Mouse (Mus musculus) ES-Bruce4 (cell line): Measurements from ENCODE around the gene Pdzrn3. TPM values are rescaled to one million over a fixed set of nuclear protein-coding genes. Genes with fewer than 3 reads are reported as not detected.

Experiments used
- H3K27ac ChIP-seq: 2 replicates; pipeline ENCODE4 v1.5.1; 2012; ENCODE audit warnings: low read length, inconsistent platforms; ENCODE audit not compliant: insufficient read depth
- H3K27me3 ChIP-seq: 2 replicates; pipeline ENCODE4 v1.6.1; 2012; ENCODE audit warnings: mild to moderate bottlenecking, low read length, inconsistent platforms; ENCODE audit not compliant: control insufficient read depth, poor library complexity, insufficient read depth, severe bottlenecking
- H3K36me3 ChIP-seq: 2 replicates; pipeline ENCODE4 v1.6.1; 2012; ENCODE audit warnings: inconsistent platforms, mild to moderate bottlenecking, low read length, moderate library complexity; ENCODE audit not compliant: control insufficient read depth, poor library complexity, insufficient read depth, severe bottlenecking
- H3K4me1 ChIP-seq: one replicate; pipeline ENCODE4 v1.8.1; 2011; ENCODE audit warnings: low read length; ENCODE audit not compliant: control insufficient read depth, insufficient read depth
- H3K4me3 ChIP-seq: 2 replicates; pipeline ENCODE4 v1.5.1; 2011; ENCODE audit warnings: low read depth, mild to moderate bottlenecking, low read length
- H3K9ac ChIP-seq: 2 replicates; pipeline ENCODE4 v1.6.1; 2012; ENCODE audit warnings: low read depth, mild to moderate bottlenecking, inconsistent platforms; ENCODE audit not compliant: poor library complexity, severe bottlenecking
- H3K9me3 ChIP-seq: replicated peaks from 2 replicates; pipeline ENCODE4 v1.6.1; 2012; ENCODE audit warnings: mild to moderate bottlenecking, low read length, inconsistent platforms; ENCODE audit not compliant: control insufficient read depth, poor library complexity, insufficient read depth, severe bottlenecking
- CTCF ChIP-seq: IDR thresholded peaks from one replicate; pipeline ENCODE4 v1.8.1; 2011; ENCODE audit warnings: low read depth, low read length
- EP300 ChIP-seq: IDR thresholded peaks from 2 replicates; pipeline ENCODE4 v1.6.1; 2011; ENCODE audit warnings: low read depth, low read length; ENCODE audit not compliant: insufficient read depth
- POLR2A ChIP-seq: IDR thresholded peaks from one replicate; pipeline ENCODE4 v1.8.1; 2011; ENCODE audit warnings: low read length; ENCODE audit not compliant: insufficient read depth
- polyA plus RNA-seq: library from polyadenylated mRNA; stranded (reverse); fragments of >200 nt; gene quantifications from 2 replicates; pipeline ENCODE4 v1.2.4, GENCODE M21; 2011; ENCODE audit warnings: low read depth; ENCODE audit not compliant: missing spikeins, insufficient read depth, insufficient read length

Pdzrn3 gene
- polyA plus RNA-seq, 1 experiment, result 3.1 TPM

DNA sequence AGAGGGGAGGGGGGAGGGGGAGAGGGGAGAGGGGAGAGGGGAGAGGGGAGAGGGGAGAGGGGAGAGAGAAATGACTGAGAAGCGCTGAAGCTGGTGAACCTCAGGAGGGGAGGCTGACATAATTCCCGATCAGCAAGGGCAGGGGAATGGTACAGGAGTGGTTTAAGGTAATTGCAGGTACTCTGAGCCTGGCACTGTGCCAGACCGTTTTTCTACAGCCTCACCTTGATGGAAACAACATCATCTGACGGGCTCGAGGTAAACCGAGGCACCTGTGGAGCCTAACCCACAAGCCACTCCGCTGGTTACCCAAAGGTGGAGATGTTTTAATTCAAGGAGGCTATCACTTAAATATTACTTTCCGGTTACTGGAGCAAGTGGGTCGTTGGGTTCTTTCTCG lies 1.6 kb downstream of the Pdzrn3 start:
- Histone ChIP-seq H3K9me3 (no peaks in the 10 kb centered on the region), H3K4me3 (no peak overlapping the region), H3K27me3 (peaks cover 2% of the 10 kb centered on the region; the same call in 1 of the 2 replicates), H3K36me3 (no peaks in the 10 kb centered on the region), H3K27ac (no peak overlapping the region), H3K9ac (no peak overlapping the region), H3K4me1 (no peaks in the 10 kb centered on the region)
- no peak for TF ChIP-seq CTCF
- no peak for TF ChIP-seq POLR2A
- no peak for TF ChIP-seq EP300

- no peaks in the 10 kb centered on the region for H3K27me3 ChIP-seq
- TF ChIP-seq EP300 (no peak), CTCF (no peak)
- no peaks in the 10 kb centered on the region for H3K9me3 ChIP-seq
- H3K9ac ChIP-seq, result no peak overlapping the region
- no peak overlapping the region for H3K27ac ChIP-seq
- H3K4me1 ChIP-seq, result no peaks in the 10 kb centered on the region
- no peaks in the 10 kb centered on the region for H3K36me3 ChIP-seq
- H3K4me3 ChIP-seq, result no peak overlapping the region
Measured at GRCm38 (mm10) chr6:101374721-101375120, 3.0 kb downstream of the Pdzrn3 start.

DNA sequence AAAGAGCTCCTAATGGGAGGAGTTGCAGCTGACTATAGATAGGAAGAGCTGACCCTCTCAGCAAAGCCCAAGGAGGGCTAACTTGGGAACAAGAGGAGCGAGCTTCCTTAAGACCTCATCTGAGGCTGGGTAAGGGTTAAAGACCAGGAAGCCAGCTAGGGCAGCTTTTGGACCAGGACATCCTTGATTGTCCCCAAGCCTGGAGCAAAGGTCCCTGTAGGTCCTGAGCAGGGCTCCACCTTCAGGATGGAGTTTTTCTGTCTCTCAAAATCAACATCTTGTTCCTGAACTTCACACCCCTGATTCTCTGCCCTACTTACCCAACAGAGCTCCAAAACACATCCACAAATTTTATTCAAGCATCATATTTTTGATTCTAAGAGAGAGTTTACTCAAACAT lies 3.5 kb downstream of the Pdzrn3 start:
- H3K4me3 ChIP-seq, result no peak overlapping the region
- H3K27me3 ChIP-seq, result no peaks in the 10 kb centered on the region

DNA sequence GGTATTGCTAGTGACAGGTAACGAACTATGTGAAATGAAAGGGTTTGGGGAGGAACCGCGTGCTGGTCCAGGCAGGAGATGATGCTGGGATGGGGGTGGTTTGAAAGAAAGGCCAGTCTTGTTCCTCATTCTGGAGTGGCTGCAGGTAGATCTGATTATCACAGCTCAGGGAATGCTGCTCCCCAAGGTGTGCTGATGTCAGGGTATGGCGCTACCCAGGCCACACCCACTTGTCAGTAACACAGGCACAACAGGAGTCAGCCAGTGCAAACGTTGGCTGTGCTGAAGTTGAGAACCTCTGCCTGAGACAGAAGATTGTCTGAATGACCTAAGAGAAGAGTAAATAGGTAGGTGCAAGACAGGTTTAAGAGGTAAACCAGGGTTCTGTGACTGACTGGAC lies 4.7 kb downstream of the Pdzrn3 start:
- Histone ChIP-seq H3K9ac (no peak overlapping the region), H3K27me3 (no peaks in the 10 kb centered on the region), H3K36me3 (no peaks in the 10 kb centered on the region), H3K27ac (no peak overlapping the region), H3K9me3 (no peaks in the 10 kb centered on the region), H3K4me3 (no peak overlapping the region), H3K4me1 (no peaks in the 10 kb centered on the region)
- no peak for TF ChIP-seq POLR2A
- TF ChIP-seq CTCF, result no peak
- no peak for TF ChIP-seq EP300

More for the DNA sequence above, 3.5 kb downstream of the Pdzrn3 start:
- TF ChIP-seq CTCF (no peak), EP300 (no peak), POLR2A (no peak)
- no peaks in the 10 kb centered on the region for H3K9me3 ChIP-seq
- H3K36me3 ChIP-seq, result no peaks in the 10 kb centered on the region
- H3K4me1 ChIP-seq, result no peaks in the 10 kb centered on the region
- no peak overlapping the region for H3K9ac ChIP-seq
- H3K27ac ChIP-seq, result no peak overlapping the region

DNA sequence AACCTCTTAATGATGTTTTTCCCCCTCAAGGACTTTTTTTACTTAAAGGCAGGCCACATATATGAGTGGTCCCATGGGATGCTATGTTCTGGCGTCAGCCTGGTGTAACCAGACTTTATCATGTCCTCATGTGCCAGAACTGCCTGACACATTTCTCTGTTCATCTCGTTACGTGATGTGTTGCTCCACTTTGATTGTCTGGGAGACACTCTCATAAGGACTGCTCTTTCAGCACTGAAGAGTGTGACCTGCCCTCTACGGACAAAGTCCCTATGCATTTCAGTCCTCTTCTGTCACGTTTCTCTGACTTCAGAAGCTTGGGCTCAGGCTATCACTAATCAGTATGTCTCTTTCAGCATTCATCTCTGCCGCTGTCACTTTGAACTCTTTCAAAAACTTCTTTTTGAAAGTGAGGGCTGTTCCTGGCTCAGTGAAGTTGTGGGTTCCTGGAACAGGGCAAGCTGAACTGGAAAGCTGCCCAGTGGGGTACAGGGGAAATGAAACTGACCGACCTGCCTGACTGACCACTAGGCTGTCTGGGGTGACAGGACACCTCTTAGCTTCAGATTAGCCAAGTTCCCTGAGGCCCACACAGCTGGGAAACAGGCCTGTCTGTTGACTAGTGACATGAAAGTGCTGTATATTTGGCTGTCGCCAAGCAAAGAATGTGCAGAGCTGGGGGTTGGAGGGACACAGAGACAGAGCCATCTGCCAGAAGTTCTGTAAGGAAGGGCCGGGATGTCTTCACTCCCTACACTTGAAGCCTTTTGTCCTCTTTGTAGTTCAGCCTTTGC lies 10.7 kb downstream of the Pdzrn3 start:
- Histone ChIP-seq H3K4me1 (no peaks in the 10 kb centered on the region), H3K4me3 (no peak overlapping the region), H3K36me3 (no peaks in the 10 kb centered on the region), H3K27ac (no peak overlapping the region), H3K27me3 (no peaks in the 10 kb centered on the region), H3K9me3 (no peaks in the 10 kb centered on the region), H3K9ac (no peak overlapping the region)
- TF ChIP-seq CTCF, result no peak
- TF ChIP-seq POLR2A, result no peak
- TF ChIP-seq EP300, result no peak

- H3K27me3 ChIP-seq, result no peaks in the 10 kb centered on the region
- TF ChIP-seq CTCF (no peak), POLR2A (no peak), EP300 (no peak)
- H3K9ac ChIP-seq, result no peak overlapping the region
- no peaks in the 10 kb centered on the region for H3K9me3 ChIP-seq
- H3K27ac ChIP-seq, result no peak overlapping the region
- H3K4me1 ChIP-seq, result no peaks in the 10 kb centered on the region
- no peaks in the 10 kb centered on the region for H3K36me3 ChIP-seq
- no peak overlapping the region for H3K4me3 ChIP-seq
Measured at GRCm38 (mm10) chr6:101365795-101366194, 11.9 kb downstream of the Pdzrn3 start.
